Mouse (Mus musculus): ENCODE data around the gene Vmn1r18. TPM values are rescaled to one million over a fixed set of nuclear protein-coding genes. Genes with fewer than 3 reads are reported as not detected.
A peak's percentile ranks its signal among the peaks of the same experiment; 100 is the strongest.
"Not testable (repeated sequence)": the region's sequence is repeated elsewhere in the genome, so short reads cannot be mapped to it uniquely, and the experiment has no call there.

Gene Vmn1r18
- not detected in 2 replicates for total RNA-seq (2014; rRNA removed; ENCODE audit: low replicate concordance)
- not detected in 2 replicates for polyA plus RNA-seq (2015; fragmentation: Nextera tagmentation; extraction: Ambion mirVana)

DNA sequence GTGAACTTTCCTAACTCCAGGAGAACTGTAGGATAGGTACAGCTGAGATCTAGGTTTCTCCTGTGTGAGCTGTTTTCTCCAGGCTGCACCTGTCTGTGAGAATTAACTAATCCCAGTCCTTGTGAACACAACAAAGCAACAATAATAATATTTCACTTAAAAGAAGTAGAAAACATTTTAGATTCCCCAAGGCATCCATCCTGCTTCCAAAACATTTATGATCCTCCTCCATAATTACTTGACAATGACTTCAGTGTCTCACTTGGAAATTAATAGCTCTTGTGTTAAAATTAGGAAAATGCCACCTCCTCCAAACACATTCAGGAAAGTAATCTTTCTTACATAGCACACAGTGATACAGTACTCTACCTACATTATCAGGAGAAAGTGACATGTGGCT lies at the start of gene Vmn1r18:
Gene Vmn1r18 (minus strand): TSS at position 101 of the 400 bp plus-strand sequence.
- Histone ChIP-seq H3K4me3 (ENCODE audit: low read depth, low read length) (no peak within 1 kb of the TSS), H3K9ac (replicated peaks; ENCODE audit: low read depth, low read length) (no peak within 1 kb of the TSS), H3K27ac (ENCODE audit: low read depth) (no peak within 1 kb of the TSS), H3K27me3 (ENCODE audit: control insufficient read depth, insufficient read depth, low read length) (no peaks in the 10 kb centered on the region), H3K4me1 (ENCODE audit: control insufficient read depth, insufficient read depth) (no peaks in the 10 kb centered on the region), H3K4me2 (ENCODE audit: low read depth, low read length) (no peak within 1 kb of the TSS), H3K36me3 (replicated peaks; ENCODE audit: control insufficient read depth, insufficient read depth, low read length) (no peaks in the 10 kb centered on the region), H3K9me3 (replicated peaks; ENCODE audit: control insufficient read depth, low read length) (no peaks in the 10 kb centered on the region)
- no peak for ATAC-seq (ENCODE audit: insufficient read depth, low read depth)
- TF ChIP-seq EP300 (IDR thresholded peaks at IDR 0.05; ENCODE audit: low read depth) (no peak), CTCF (IDR thresholded peaks at IDR 0.05; ENCODE audit: low read depth) (no peak)
- DNase-seq (ENCODE audit: low spot score) = no peak

DNA sequence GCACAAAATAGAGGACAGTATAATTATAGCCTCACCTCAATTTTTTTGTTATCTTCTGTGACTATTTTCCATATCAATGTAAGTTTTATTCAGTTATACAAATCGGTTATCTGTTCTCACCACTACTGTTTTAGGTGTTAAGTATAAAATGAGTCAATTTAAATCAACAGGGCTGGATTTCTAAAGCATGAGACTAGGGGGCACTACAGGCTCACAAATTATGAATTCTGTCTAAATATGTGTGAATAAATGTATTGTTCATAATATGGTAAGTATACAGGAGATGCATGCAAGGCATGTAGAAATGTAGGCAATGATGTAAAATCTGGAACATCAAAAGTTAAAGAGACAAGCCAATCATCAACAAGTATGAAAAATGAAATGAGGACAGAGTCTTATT lies 35.6 kb upstream of the Vmn1r18 start:
- H3K4me3 ChIP-seq (ENCODE audit: low read depth, low read length) = no peak overlapping the region
- DNase-seq (ENCODE audit: low spot score) = no peak
- H3K27ac ChIP-seq (ENCODE audit: low read depth) = no peak overlapping the region
- H3K27me3 ChIP-seq (ENCODE audit: control insufficient read depth, insufficient read depth, low read length) = no peaks in the 10 kb centered on the region
- no peak overlapping the region for H3K4me2 ChIP-seq (ENCODE audit: low read depth, low read length)
- WGBS = 54% methylated on average over 1 of the region's 1 CpGs
- H3K36me3 ChIP-seq (replicated peaks; ENCODE audit: control insufficient read depth, insufficient read depth, low read length) = no peaks in the 10 kb centered on the region
- no peak overlapping the region for H3K9ac ChIP-seq (replicated peaks; ENCODE audit: low read depth, low read length)
- no peaks in the 10 kb centered on the region for H3K4me1 ChIP-seq (ENCODE audit: control insufficient read depth, insufficient read depth)
- no peaks in the 10 kb centered on the region for H3K9me3 ChIP-seq (replicated peaks; ENCODE audit: control insufficient read depth, low read length)
- TF ChIP-seq CTCF (IDR thresholded peaks at IDR 0.05; ENCODE audit: low read depth) (peak; percentile 46), EP300 (IDR thresholded peaks at IDR 0.05; ENCODE audit: low read depth) (no peak)
- ATAC-seq (ENCODE audit: insufficient read depth, low read depth) = no peak

DNA sequence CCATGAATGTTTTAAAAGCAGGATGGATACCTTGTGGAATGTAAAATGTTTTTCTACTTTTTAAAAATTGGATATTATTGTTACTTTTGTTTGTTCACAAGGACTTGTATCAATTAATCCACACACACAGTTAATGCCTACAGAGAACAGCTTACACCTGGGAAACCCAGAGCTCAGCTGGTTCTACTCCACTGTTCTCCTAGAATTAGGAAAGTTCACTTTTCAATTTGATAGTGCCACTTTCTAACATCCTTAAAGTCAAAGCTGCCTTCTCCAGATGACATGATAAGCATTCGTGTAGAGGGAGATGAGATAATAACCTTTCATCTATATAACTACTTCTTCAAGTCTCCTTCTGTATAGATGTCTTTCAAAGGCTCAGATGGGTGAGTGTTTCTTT lies 33.0 kb upstream of the Vmn1r18 start, which contains the start of gene Vmn1r20:
Gene Vmn1r20 (plus strand): TSS at position 301 of the 400 bp plus-strand sequence.
- Histone ChIP-seq H3K4me1 (ENCODE audit: control insufficient read depth, insufficient read depth) (no peaks in the 10 kb centered on the region), H3K4me3 (ENCODE audit: low read depth, low read length) (no peak within 1 kb of the TSS), H3K27ac (ENCODE audit: low read depth) (no peak within 1 kb of the TSS), H3K9ac (replicated peaks; ENCODE audit: low read depth, low read length) (no peak within 1 kb of the TSS), H3K4me2 (ENCODE audit: low read depth, low read length) (no peak within 1 kb of the TSS), H3K27me3 (ENCODE audit: control insufficient read depth, insufficient read depth, low read length) (no peaks in the 10 kb centered on the region), H3K36me3 (replicated peaks; ENCODE audit: control insufficient read depth, insufficient read depth, low read length) (no peaks in the 10 kb centered on the region), H3K9me3 (replicated peaks; ENCODE audit: control insufficient read depth, low read length) (no peaks in the 10 kb centered on the region)
- WGBS = 37% methylated on average over 1 of the region's 1 CpGs
- ATAC-seq (ENCODE audit: insufficient read depth, low read depth) (no peak), DNase-seq (ENCODE audit: low spot score) (no peak)
- TF ChIP-seq EP300 (IDR thresholded peaks at IDR 0.05; ENCODE audit: low read depth) (no peak), CTCF (IDR thresholded peaks at IDR 0.05; ENCODE audit: low read depth) (no peak)

DNA sequence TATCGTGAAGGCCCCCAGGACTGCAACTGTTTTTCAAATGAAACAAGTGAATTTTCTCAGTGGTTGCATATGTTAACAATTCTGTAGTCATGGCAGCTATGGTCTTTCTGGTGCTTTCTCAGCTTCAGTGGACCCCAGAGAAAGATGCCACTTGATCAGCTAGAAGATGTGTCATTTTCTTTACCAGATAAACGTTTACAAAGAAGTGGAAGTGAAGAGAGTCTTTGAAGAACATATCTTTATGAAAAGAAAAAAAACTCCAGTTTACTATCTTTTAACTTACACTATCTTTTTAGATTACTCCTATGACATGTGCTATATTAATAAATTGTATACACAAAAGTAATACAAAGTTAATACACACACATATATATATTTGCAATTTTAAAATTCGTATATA lies 7.9 kb upstream of the Vmn1r18 start, which contains the start of gene Vmn1r19:
Gene Vmn1r19 (plus strand): TSS at position 301 of the 400 bp plus-strand sequence.
- not testable (repeated sequence) for H3K9ac ChIP-seq (replicated peaks; ENCODE audit: low read depth, low read length); H3K4me1 ChIP-seq (ENCODE audit: control insufficient read depth, insufficient read depth); DNase-seq (ENCODE audit: low spot score); H3K4me3 ChIP-seq (ENCODE audit: low read depth, low read length); H3K4me2 ChIP-seq (ENCODE audit: low read depth, low read length); H3K27me3 ChIP-seq (ENCODE audit: control insufficient read depth, insufficient read depth, low read length); H3K9me3 ChIP-seq (replicated peaks; ENCODE audit: control insufficient read depth, low read length); H3K36me3 ChIP-seq (replicated peaks; ENCODE audit: control insufficient read depth, insufficient read depth, low read length); H3K27ac ChIP-seq (ENCODE audit: low read depth); ATAC-seq (ENCODE audit: insufficient read depth, low read depth)
- 43% methylated on average over 3 of the region's 3 CpGs for WGBS

DNA sequence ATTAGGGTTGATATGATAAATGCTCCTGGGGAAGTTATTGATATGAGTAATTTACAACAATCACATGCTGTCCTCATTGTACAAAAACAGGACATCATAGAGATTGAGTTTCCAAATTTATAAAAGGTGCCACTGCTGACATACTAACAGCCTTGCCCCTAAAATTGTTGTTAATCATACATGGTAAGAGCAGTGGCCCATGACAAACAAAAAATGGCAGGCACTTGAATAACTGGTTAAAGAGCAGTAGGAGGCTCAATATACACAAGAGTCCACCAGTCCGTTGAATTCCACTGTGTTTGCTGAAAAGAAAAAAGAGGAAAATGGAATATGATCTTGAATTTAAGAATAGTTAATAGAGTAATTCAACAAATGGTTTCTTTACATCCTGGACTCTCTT lies 28.1 kb downstream of the Vmn1r18 start:
- DNase-seq (ENCODE audit: low spot score) (no peak), ATAC-seq (ENCODE audit: insufficient read depth, low read depth) (no peak)
- H3K4me1 ChIP-seq (ENCODE audit: control insufficient read depth, insufficient read depth) = no peaks in the 10 kb centered on the region
- no peak for TF ChIP-seq EP300 (IDR thresholded peaks at IDR 0.05; ENCODE audit: low read depth)
- no peak for TF ChIP-seq CTCF (IDR thresholded peaks at IDR 0.05; ENCODE audit: low read depth)
- no peak overlapping the region for H3K4me3 ChIP-seq (ENCODE audit: low read depth, low read length)
- H3K27me3 ChIP-seq (ENCODE audit: control insufficient read depth, insufficient read depth, low read length) = no peaks in the 10 kb centered on the region
- WGBS = 77% methylated on average over 1 of the region's 1 CpGs
- H3K9me3 ChIP-seq (replicated peaks; ENCODE audit: control insufficient read depth, low read length) = no peaks in the 10 kb centered on the region
- H3K9ac ChIP-seq (replicated peaks; ENCODE audit: low read depth, low read length) = no peak overlapping the region
- no peaks in the 10 kb centered on the region for H3K36me3 ChIP-seq (replicated peaks; ENCODE audit: control insufficient read depth, insufficient read depth, low read length)
- H3K4me2 ChIP-seq (ENCODE audit: low read depth, low read length) = no peak overlapping the region
- no peak overlapping the region for H3K27ac ChIP-seq (ENCODE audit: low read depth)

DNA sequence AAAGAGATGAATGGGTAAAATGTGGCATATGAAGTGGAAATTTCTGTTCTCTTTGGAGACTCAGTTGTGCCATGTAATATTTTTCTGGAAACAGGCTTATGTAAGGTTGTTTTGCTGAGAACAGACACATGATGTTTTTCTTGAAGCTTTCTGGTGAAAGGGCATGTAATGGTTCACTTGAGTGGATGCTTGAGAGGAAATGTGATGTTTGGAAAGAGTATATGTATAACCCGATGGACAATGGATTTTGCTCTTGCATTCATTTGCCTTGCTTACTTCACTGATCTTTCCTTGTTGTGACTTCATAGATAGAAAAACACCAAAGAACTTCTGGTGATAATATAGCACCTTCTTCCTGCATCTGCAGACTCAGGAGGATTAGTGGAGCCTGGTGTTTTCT lies 29.7 kb downstream of the Vmn1r18 start:
- not testable (repeated sequence) for DNase-seq (ENCODE audit: low spot score); H3K36me3 ChIP-seq (replicated peaks; ENCODE audit: control insufficient read depth, insufficient read depth, low read length); H3K4me1 ChIP-seq (ENCODE audit: control insufficient read depth, insufficient read depth); H3K27ac ChIP-seq (ENCODE audit: low read depth); ATAC-seq (ENCODE audit: insufficient read depth, low read depth); H3K9ac ChIP-seq (replicated peaks; ENCODE audit: low read depth, low read length); H3K4me2 ChIP-seq (ENCODE audit: low read depth, low read length); H3K9me3 ChIP-seq (replicated peaks; ENCODE audit: control insufficient read depth, low read length); H3K27me3 ChIP-seq (ENCODE audit: control insufficient read depth, insufficient read depth, low read length); H3K4me3 ChIP-seq (ENCODE audit: low read depth, low read length)
- 78% methylated on average over 1 of the region's 1 CpGs for WGBS
